Mouse (Mus musculus) thymus, postnatal 4 days (tissue): ENCODE measurements around the gene Mxd4.

Source experiments
- DNase-seq: peaks from one replicate; pipeline ENCODE4 v3.0.0; 2021

The Mxd4 gene

DNA sequence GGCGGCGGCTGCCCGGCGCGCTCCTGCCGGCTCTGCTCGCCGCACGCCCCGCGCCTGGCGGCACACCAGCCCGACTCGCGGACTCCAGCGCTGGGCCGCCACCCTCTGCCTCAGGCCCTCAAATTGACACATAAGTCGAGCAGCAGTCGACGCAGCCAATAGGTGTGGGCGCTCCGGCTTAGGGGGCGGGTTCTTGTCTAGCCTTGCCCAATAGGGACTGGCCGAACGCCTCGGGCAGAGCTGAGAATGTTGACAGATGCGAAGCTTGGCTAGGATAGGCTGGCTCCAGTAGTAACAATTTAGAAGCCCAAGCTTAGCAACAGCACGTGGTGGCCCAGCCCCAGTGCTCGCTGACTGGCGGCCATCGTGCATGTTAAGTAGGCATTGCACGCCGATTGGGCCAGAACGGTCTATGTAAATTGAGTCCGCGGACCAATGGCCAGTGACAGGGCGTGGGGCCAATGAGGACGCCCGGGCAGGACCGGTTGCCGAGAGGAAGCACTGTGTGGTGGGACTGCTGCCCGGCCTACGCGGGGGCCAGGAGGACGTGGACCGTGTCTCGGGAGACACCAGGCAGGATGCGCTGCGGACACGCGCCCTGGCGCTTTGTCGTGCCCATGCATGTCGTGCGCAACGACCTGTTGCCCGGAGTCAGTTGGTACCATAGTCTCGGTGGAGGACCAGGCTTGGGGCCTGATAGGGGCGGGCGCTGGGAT, at the start of gene Mxd4:
Gene Mxd4 (minus strand): TSS at position 120 of the 716 bp plus-strand sequence.
- DNase-seq: peak; percentile 96

GRCm38 (mm10) chr5:34235898-34236420, 48.4 kb upstream of the Mxd4 start:
- peak; percentile 96 for DNase-seq

DNA sequence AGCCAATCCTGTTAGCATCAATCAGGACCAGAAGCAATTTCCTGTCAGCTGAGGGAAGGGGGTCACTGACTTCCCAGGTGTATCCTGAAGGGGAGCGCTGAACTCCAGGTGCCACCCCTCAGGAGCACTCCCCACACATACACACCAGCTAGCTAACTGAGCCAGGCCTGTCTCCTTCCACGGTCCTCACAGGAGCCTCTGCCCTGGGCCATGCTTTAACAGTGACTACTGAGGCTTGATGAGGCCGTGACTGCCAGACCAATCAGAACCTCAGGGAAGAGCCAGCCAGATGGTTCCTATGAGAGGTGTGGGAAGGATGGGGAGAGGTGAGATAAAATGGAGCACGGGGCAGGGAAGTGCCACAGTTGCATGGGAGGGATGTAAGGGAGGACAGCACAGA, 47.5 kb upstream of the Mxd4 start:
- peak; percentile 39 for DNase-seq

DNA sequence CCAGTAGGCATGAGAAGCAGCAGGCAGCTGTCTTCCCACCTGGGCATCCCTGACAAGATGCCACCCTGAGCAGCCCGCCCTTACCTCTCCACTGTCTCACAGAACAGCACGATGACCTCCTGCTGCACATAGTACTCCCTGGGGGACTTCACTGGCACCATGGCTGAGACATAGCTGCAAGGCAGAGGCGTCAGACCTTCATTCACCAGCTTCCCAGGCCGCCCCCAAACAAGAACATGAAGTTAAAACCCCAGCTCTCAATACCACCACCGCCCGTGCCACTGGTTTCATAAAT, 45.6 kb upstream of the Mxd4 start:
- DNase-seq: peak; percentile 69

- DNase-seq: no peak
Measured at GRCm38 (mm10) chr5:34232481-34233220, 45.1 kb upstream of the Mxd4 start.

DNA sequence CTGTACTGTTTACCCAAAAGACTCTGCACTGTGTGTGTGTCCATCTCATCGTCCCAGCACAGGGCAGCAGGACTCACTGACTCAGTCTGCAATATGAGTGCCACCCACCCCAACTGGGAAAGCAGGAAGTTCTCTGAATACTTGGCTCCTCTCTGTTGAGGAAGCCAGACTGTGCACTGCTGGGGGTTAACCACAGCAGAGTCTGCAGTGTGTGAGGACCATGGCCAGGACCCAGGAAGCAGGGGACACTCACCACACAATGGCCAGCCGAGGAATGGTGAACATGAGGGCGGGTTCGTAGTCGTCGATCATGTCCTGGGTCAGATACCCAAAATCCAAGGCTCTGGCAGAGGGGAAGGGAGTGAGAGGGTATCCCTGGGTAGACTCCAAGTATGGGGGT, 44.4 kb upstream of the Mxd4 start:
- DNase-seq: peak; percentile 50

- peak; percentile 54 for DNase-seq
Measured at GRCm38 (mm10) chr5:34230599-34231485, 43.3 kb upstream of the Mxd4 start.

- DNase-seq: no peak
Measured at GRCm38 (mm10) chr5:34229503-34229902, 42.0 kb upstream of the Mxd4 start.

DNA sequence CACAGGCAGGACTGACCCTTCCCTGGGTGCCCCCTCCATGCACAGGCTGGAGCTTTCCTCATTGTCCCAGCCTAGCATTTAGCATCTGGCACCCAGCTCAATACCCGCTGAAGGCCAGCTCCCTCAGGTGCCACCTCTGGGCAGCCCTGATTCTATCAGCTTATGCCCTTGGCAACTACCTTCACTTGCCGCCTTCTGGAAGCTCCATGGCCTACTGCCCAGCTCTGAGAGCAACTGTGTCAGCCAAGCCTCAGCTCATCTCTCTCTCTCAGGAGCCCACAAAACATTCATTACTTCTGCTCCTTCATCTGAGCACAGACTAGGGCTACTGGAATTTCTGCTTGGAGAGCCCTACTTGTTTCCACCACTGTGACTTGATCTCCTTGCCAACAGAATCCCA, 38.0 kb upstream of the Mxd4 start:
- peak; percentile 8 for DNase-seq

- DNase-seq: peak; percentile 29
Measured at GRCm38 (mm10) chr5:34224515-34224914, 37.0 kb upstream of the Mxd4 start.

DNA sequence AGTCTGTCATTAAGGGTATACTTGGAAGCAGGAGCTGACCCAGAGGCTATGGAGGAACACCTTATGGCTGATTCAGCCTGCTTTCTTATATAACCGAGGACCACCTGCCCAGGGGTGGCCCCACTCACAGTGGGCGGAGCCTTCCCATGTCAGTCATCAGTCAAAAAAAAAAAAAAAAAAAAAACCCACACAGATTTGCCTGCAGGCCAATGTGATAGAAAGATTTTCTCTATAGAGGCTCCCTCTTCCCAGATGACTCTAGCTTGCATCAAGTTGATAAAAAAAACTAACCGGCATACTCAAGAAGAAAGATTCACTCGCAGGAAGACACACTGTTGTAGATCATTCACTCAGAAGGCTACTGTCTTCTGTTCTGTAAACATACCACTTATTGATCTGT, 32.5 kb upstream of the Mxd4 start:
- DNase-seq: peak; percentile 8

- peak; percentile 9 for DNase-seq
Measured at GRCm38 (mm10) chr5:34218672-34219071, 31.2 kb upstream of the Mxd4 start.

- DNase-seq: peak; percentile 25
Measured at GRCm38 (mm10) chr5:34217756-34218155, 30.2 kb upstream of the Mxd4 start.

DNA sequence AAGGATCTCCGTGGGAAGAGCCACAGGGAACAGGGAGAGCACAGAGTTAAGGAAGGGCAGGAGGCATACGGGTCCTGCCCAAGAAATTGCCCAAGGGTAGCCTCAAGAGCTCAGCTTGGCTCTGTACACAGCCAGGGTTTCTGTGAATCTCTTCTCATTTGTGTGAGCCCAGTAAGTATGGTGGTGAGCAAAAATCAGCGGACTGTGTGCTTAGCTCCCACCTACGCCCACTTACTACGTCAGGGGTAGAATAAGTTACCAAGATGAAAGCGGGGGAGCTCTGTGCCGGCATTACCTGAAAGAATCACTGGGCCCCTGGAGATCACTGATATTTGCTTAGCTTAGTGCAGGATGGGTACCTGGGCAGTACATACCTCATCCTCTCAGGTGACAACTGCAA, 28.5 kb upstream of the Mxd4 start:
- no peak for DNase-seq

GRCm38 (mm10) chr5:34213659-34214058, 26.1 kb upstream of the Mxd4 start:
- DNase-seq: peak; percentile 47

DNA sequence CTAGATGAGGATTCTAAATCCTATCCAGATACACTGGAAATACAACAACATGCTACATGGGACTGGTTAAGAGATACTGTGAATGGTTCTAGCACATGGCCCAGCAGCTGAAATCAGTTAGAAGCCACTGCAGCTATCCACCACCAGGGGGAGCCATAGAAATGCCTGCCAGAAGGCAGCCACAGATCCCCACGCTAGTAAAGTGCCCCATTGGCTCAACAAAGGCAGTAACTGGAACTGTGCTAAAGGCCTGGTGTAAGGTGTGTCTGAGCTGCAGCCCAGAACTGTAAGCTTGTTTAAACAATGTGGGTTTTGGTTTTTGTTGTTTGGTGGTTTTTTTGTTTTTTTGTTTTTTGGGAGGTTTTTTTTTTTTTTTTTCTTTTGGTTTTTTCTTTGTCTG, 22.8 kb upstream of the Mxd4 start:
- peak; percentile 88 for DNase-seq

GRCm38 (mm10) chr5:34207503-34207902, 20.0 kb upstream of the Mxd4 start:
- peak; percentile 80 for DNase-seq

GRCm38 (mm10) chr5:34205788-34206187, 18.3 kb upstream of the Mxd4 start:
- no peak for DNase-seq

GRCm38 (mm10) chr5:34204911-34205310, 17.4 kb upstream of the Mxd4 start:
- no peak for DNase-seq

DNA sequence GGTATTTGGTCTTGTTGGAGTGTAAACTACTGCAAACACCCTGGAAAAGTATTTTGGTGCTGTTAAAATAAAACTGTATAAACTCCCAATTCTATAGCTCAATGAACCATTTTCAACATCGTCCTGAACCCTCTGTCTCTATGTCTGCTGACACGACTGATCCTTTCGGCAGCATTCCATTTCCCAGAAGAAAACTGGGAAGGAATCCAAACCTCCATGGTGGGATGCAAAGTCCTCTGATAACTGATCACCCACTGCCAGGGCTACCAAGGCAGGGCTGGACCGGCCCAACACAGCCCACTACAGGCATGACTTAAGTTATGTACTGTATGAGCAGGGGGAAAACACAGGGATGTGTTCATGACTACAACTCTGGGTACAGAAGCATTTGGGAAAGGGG, 14.5 kb upstream of the Mxd4 start:
- DNase-seq: no peak

GRCm38 (mm10) chr5:34201396-34201795, 13.9 kb upstream of the Mxd4 start:
- peak; percentile 67 for DNase-seq

- DNase-seq: peak; percentile 57
Measured at GRCm38 (mm10) chr5:34198615-34199014, 11.1 kb upstream of the Mxd4 start.

GRCm38 (mm10) chr5:34197243-34197642, 9.7 kb upstream of the Mxd4 start:
- peak; percentile 55 for DNase-seq
